Mouse (Mus musculus) spleen, adult 2 months (tissue): ENCODE measurements around the gene Car4. TPM values are rescaled to one million over a fixed set of nuclear protein-coding genes. Genes with fewer than 3 reads are reported as not detected.

Experiments used
- DNase-seq, 2 experiments: peaks; one replicate each; pipeline versions ENCODE4 v3.0.0 to v3.0.0-alpha.2; 2012 to 2021; ENCODE audit warnings: low spot score in 2 of 2, low read depth in 1 of 2
- H3K27ac ChIP-seq: fragments of 200-500 bp; 2 replicates; pipeline ENCODE4 v1.5.1; 2012; ENCODE audit warnings: low read length, inconsistent platforms; ENCODE audit not compliant: insufficient read depth
- H3K27me3 ChIP-seq: fragments of 200-500 bp; 2 replicates; pipeline ENCODE4 v1.6.1; 2012; ENCODE audit warnings: mild to moderate bottlenecking, moderate library complexity, low read length, inconsistent platforms; ENCODE audit not compliant: control insufficient read depth, insufficient read depth
- H3K36me3 ChIP-seq: fragments of 200-500 bp; 2 replicates; pipeline ENCODE4 v1.6.1; 2012; ENCODE audit warnings: mild to moderate bottlenecking, low read length, inconsistent platforms; ENCODE audit not compliant: control insufficient read depth, insufficient read depth
- H3K4me1 ChIP-seq: fragments of 200-500 bp; 2 replicates; pipeline ENCODE4 v1.6.1; 2011; ENCODE audit warnings: inconsistent platforms; ENCODE audit not compliant: control insufficient read depth, insufficient read depth, insufficient read length
- H3K4me3 ChIP-seq: fragments of 200-500 bp; 2 replicates; pipeline ENCODE4 v1.5.1; 2011; ENCODE audit warnings: mild to moderate bottlenecking, inconsistent platforms; ENCODE audit not compliant: insufficient read depth, insufficient read length; ENCODE audit errors: extremely low read depth
- CTCF ChIP-seq: fragments of 200-500 bp; IDR thresholded peaks from 2 replicates; pipeline ENCODE4 v1.5.1; 2011; ENCODE audit warnings: mild to moderate bottlenecking, inconsistent platforms; ENCODE audit not compliant: insufficient read depth, insufficient read length, insufficient replicate concordance; ENCODE audit errors: extremely low read depth
- POLR2A ChIP-seq: fragments of 200-500 bp; IDR thresholded peaks from 2 replicates; pipeline ENCODE4 v1.6.1; 2011; ENCODE audit warnings: low read depth, low read length, inconsistent platforms
- WGBS: fragments of 180-500 bp; shearing (Covaris S2); methylation state at CpG from one replicate; pipeline ENCODE4 v1.1.7; 2018; 5-methylcytosine and 5-hydroxymethylcytosine counted together
- polyA plus RNA-seq: library from polyadenylated mRNA; depleted of rRNA; stranded (reverse); fragments of >200 nt; gene quantifications from 2 replicates; pipeline ENCODE4 v1.2.3, GENCODE M21; 2012

Gene Car4
- polyA plus RNA-seq, 1 experiment: 0.06 TPM

GRCm38 (mm10) chr11:84919276-84919675 lies 38.3 kb upstream of the Car4 start:
- WGBS: 28% methylated on average over 3 of the region's 3 CpGs
- H3K36me3 ChIP-seq: no peaks in the 10 kb centered on the region
- no peaks in the 10 kb centered on the region for H3K27me3 ChIP-seq
- DNase-seq: peak; percentile 30 to 39
- no peak overlapping the region for H3K4me3 ChIP-seq
- TF ChIP-seq POLR2A (no peak), CTCF (peak; percentile 28; the same call in 1 of the 2 replicates)
- H3K4me1 ChIP-seq: 0 out of 2 replicates have a peak, but pooled peaks cover 2% of the 10 kb centered on the region
- H3K27ac ChIP-seq: no peak overlapping the region

- no peak overlapping the region for H3K27ac ChIP-seq
- 0 out of 2 replicates have a peak, but pooled peaks cover 2% of the 10 kb centered on the region for H3K4me1 ChIP-seq
- no peak overlapping the region for H3K4me3 ChIP-seq
- H3K27me3 ChIP-seq: no peaks in the 10 kb centered on the region
- TF ChIP-seq CTCF (no peak), POLR2A (no peak)
- 54% methylated on average over 7 of the region's 7 CpGs for WGBS
- DNase-seq: no peak
- no peaks in the 10 kb centered on the region for H3K36me3 ChIP-seq
These were observed 37.6 kb upstream of the Car4 start for GRCm38 (mm10) chr11:84919951-84920350.

GRCm38 (mm10) chr11:84920981-84921380 lies 36.6 kb upstream of the Car4 start:
- no peak for TF ChIP-seq CTCF
- no peak for TF ChIP-seq POLR2A
- Histone ChIP-seq H3K36me3 (no peaks in the 10 kb centered on the region), H3K27ac (no peak overlapping the region), H3K27me3 (no peaks in the 10 kb centered on the region), H3K4me3 (no peak overlapping the region), H3K4me1 (0 out of 2 replicates have a peak, but pooled peaks cover 2% of the 10 kb centered on the region)
- 84% methylated on average over 8 of the region's 8 CpGs for WGBS
- DNase-seq: no peak

- Histone ChIP-seq H3K4me1 (no peaks in the 10 kb centered on the region), H3K27me3 (no peaks in the 10 kb centered on the region), H3K27ac (no peak overlapping the region), H3K4me3 (no peak overlapping the region), H3K36me3 (no peaks in the 10 kb centered on the region)
- no peak for DNase-seq
- no peak for TF ChIP-seq POLR2A
- no peak for TF ChIP-seq CTCF
- 32% methylated on average over 6 of the region's 6 CpGs for WGBS
These were observed 25.3 kb upstream of the Car4 start for GRCm38 (mm10) chr11:84932261-84932660.

GRCm38 (mm10) chr11:84939508-84940053 lies 18.0 kb upstream of the Car4 start:
- H3K27me3 ChIP-seq: 0 out of 2 replicates have a peak, but pooled peaks cover 4% of the 10 kb centered on the region
- H3K4me3 ChIP-seq: no peak overlapping the region
- 69% methylated on average over 8 of the region's 8 CpGs for WGBS
- TF ChIP-seq POLR2A: no peak
- no peak for TF ChIP-seq CTCF
- no peak overlapping the region for H3K27ac ChIP-seq
- DNase-seq: no peak
- H3K36me3 ChIP-seq: no peaks in the 10 kb centered on the region
- no peaks in the 10 kb centered on the region for H3K4me1 ChIP-seq

GRCm38 (mm10) chr11:84940140-84940539 lies 17.4 kb upstream of the Car4 start:
- TF ChIP-seq CTCF: no peak
- no peak for TF ChIP-seq POLR2A
- H3K4me1 ChIP-seq: no peaks in the 10 kb centered on the region
- peaks cover 7% of the 10 kb centered on the region; the same call in 1 of the 2 replicates for H3K27me3 ChIP-seq
- no peaks in the 10 kb centered on the region for H3K36me3 ChIP-seq
- no peak overlapping the region for H3K4me3 ChIP-seq
- WGBS: 82% methylated on average over 10 of the region's 10 CpGs
- H3K27ac ChIP-seq: no peak overlapping the region
- no peak for DNase-seq

GRCm38 (mm10) chr11:84943948-84944347 lies 13.6 kb upstream of the Car4 start:
- 4% methylated on average over 15 of the region's 15 CpGs for WGBS
- DNase-seq: no peak
- TF ChIP-seq POLR2A (no peak), CTCF (no peak)
- Histone ChIP-seq H3K36me3 (no peaks in the 10 kb centered on the region), H3K27me3 (peaks cover 11% of the 10 kb centered on the region; the same call in 1 of the 2 replicates), H3K27ac (no peak overlapping the region), H3K4me3 (no peak overlapping the region), H3K4me1 (no peaks in the 10 kb centered on the region)
